Mouse (Mus musculus) adrenal gland, adult 18-20 months (tissue): ENCODE data around the gene 4930524B15Rik. TPM values are rescaled to one million over a fixed set of nuclear protein-coding genes. Genes with fewer than 3 reads are reported as not detected.

Experiments
- total RNA-seq, 2 experiments: library from RNA; stranded (reverse); gene quantifications; 1 replicate in 1 of 2; 2 replicates in 1 of 2; pipeline ENCODE4 v1.2.3; 2021

4930524B15Rik gene
- total RNA-seq, 2 experiments from 2014 or later, result not detected

Other genes with a start within 250 kb of the 4930524B15Rik start
- gene Cpeb4, start 93.4 kb upstream of the 4930524B15Rik start, total RNA-seq, result 100 to 1,000 TPM; 158 to 193 TPM
- 10 to 100 TPM; 32.0 to 51.2 TPM for gene Nsg2, start 34.9 kb downstream of the 4930524B15Rik start, total RNA-seq
- under 1 TPM; 0.10 to 0.32 TPM for gene Il9r, start 234.7 kb downstream of the 4930524B15Rik start, total RNA-seq
- 10 to 100 TPM; 13.1 to 18.5 TPM for gene Snrnp25, start 239.8 kb downstream of the 4930524B15Rik start, total RNA-seq